Mouse (Mus musculus) stomach, embryonic 16.5 days (tissue): Measurements from ENCODE around the gene Zfp385c. TPM values are rescaled to one million over a fixed set of nuclear protein-coding genes. Genes with fewer than 3 reads are reported as not detected.

Experiments used
- ATAC-seq: fragments of 200-750 bp; cut with Nextera tagmentation; 2 replicates; pipeline ENCODE4 v1.8.0; 2017; ENCODE audit warnings: moderate number of reproducible peaks, moderate TSS enrichment; ENCODE audit not compliant: insufficient read depth, low FRiP score
- H3K27ac ChIP-seq: fragments of 300-500 bp; sonication (generic); 2 replicates; pipeline ENCODE4 v1.5.1; 2014; ENCODE audit warnings: low read length
- H3K27me3 ChIP-seq: fragments of 300-500 bp; sonication (generic); 2 replicates; pipeline ENCODE4 v1.6.1; 2014; ENCODE audit warnings: low read length, control low read depth, mixed read lengths; ENCODE audit not compliant: control insufficient read depth, insufficient read depth
- H3K36me3 ChIP-seq: fragments of 300-500 bp; sonication (generic); 2 replicates; pipeline ENCODE4 v1.6.1; 2014; ENCODE audit warnings: low read length; ENCODE audit not compliant: control insufficient read depth, insufficient read depth
- H3K4me1 ChIP-seq: fragments of 300-500 bp; sonication (generic); 2 replicates; pipeline ENCODE4 v1.6.1; 2014; ENCODE audit warnings: low read length, control low read depth, mixed read lengths; ENCODE audit not compliant: control insufficient read depth, insufficient read depth
- H3K4me2 ChIP-seq: fragments of 300-500 bp; sonication (generic); 2 replicates; pipeline ENCODE4 v1.6.1; 2014; ENCODE audit warnings: low read depth, low read length, mixed read lengths
- H3K4me3 ChIP-seq: fragments of 300-500 bp; sonication (generic); replicated peaks from 2 replicates; pipeline ENCODE4 v1.5.1; 2014; ENCODE audit warnings: mild to moderate bottlenecking, low read length
- H3K9ac ChIP-seq: fragments of 300-500 bp; sonication (generic); 2 replicates; pipeline ENCODE4 v1.6.1; 2014; ENCODE audit warnings: low read length
- H3K9me3 ChIP-seq: fragments of 300-500 bp; sonication (generic); replicated peaks from 2 replicates; pipeline ENCODE4 v1.6.1; 2016; ENCODE audit warnings: low read length, control low read depth; ENCODE audit not compliant: control insufficient read depth
- WGBS: fragments of 180-500 bp; shearing (Covaris S2); extraction: QIAGEN DNeasy Blood & Tissue Kit; methylation state at CpG from one replicate; pipeline ENCODE4 v1.1.7; 2014; 5-methylcytosine and 5-hydroxymethylcytosine counted together
- polyA plus RNA-seq: library from polyadenylated mRNA; unstranded; fragments of >200 nt; fragmentation: Nextera tagmentation; extraction: Ambion mirVana; gene quantifications from 2 replicates; pipeline ENCODE4 v1.2.1, GENCODE M21; 2015

The Zfp385c gene
- polyA plus RNA-seq, 1 experiment from 2014 or later, result 0.27 TPM

- Histone ChIP-seq H3K27ac (no peak overlapping the region), H3K4me3 (no peak overlapping the region), H3K36me3 (no peaks in the 10 kb centered on the region), H3K4me2 (no peak overlapping the region), H3K9ac (no peak overlapping the region), H3K9me3 (no peaks in the 10 kb centered on the region), H3K4me1 (peaks cover 1% of the 10 kb centered on the region), H3K27me3 (no peaks in the 10 kb centered on the region)
- 83% methylated on average over 6 of the region's 6 CpGs for WGBS
- ATAC-seq, result no peak
These were observed 38.4 kb upstream of the Zfp385c start for GRCm38 (mm10) chr11:100730477-100731205.

- H3K4me1 ChIP-seq, result peaks cover 5% of the 10 kb centered on the region
These were observed 37.7 kb upstream of the Zfp385c start for GRCm38 (mm10) chr11:100729976-100730375.

GRCm38 (mm10) chr11:100728601-100729000, 36.3 kb upstream of the Zfp385c start:
- Histone ChIP-seq H3K9me3 (no peaks in the 10 kb centered on the region), H3K4me2 (no peak overlapping the region), H3K27ac (no peak overlapping the region), H3K27me3 (no peaks in the 10 kb centered on the region), H3K9ac (no peak overlapping the region), H3K36me3 (no peaks in the 10 kb centered on the region), H3K4me1 (peaks cover 9% of the 10 kb centered on the region), H3K4me3 (no peak overlapping the region)
- WGBS, result 70% methylated on average over 6 of the region's 6 CpGs
- no peak for ATAC-seq

More at GRCm38 (mm10) chr11:100729976-100730375, 37.7 kb upstream of the Zfp385c start:
- ATAC-seq, result no peak
- Histone ChIP-seq H3K4me3 (no peak overlapping the region), H3K27me3 (no peaks in the 10 kb centered on the region), H3K36me3 (no peaks in the 10 kb centered on the region), H3K27ac (no peak overlapping the region), H3K9me3 (no peaks in the 10 kb centered on the region), H3K4me2 (no peak overlapping the region), H3K9ac (no peak overlapping the region)
- WGBS, result 82% methylated on average over 4 of the region's 4 CpGs

- H3K4me2 ChIP-seq, result no peak overlapping the region
- H3K9ac ChIP-seq, result no peak overlapping the region
- H3K27ac ChIP-seq, result no peak overlapping the region
- no peak for ATAC-seq
- H3K36me3 ChIP-seq, result no peaks in the 10 kb centered on the region
- no peak overlapping the region for H3K4me3 ChIP-seq
- peaks cover 16% of the 10 kb centered on the region for H3K4me1 ChIP-seq
- H3K27me3 ChIP-seq, result no peaks in the 10 kb centered on the region
- WGBS, result 94% methylated on average over 3 of the region's 3 CpGs
- no peaks in the 10 kb centered on the region for H3K9me3 ChIP-seq
These were observed 34.9 kb upstream of the Zfp385c start for GRCm38 (mm10) chr11:100727201-100727600.

GRCm38 (mm10) chr11:100724919-100725512, 32.8 kb upstream of the Zfp385c start:
- peak overlapping the region; percentile 55 for H3K9ac ChIP-seq
- no peaks in the 10 kb centered on the region for H3K36me3 ChIP-seq
- H3K4me1 ChIP-seq, result peaks cover 28% of the 10 kb centered on the region
- H3K4me2 ChIP-seq, result 0 out of 2 replicates have a peak overlapping the region, but pooled peaks have one; percentile 4
- no peaks in the 10 kb centered on the region for H3K27me3 ChIP-seq
- H3K4me3 ChIP-seq, result no peak overlapping the region
- WGBS, result 13% methylated on average over 5 of the region's 5 CpGs
- H3K9me3 ChIP-seq, result no peaks in the 10 kb centered on the region
- peak overlapping the region; percentile 75 for H3K27ac ChIP-seq
- ATAC-seq, result peak; percentile 56; the same call in 1 of the 2 replicates

GRCm38 (mm10) chr11:100722493-100723028, 30.3 kb upstream of the Zfp385c start:
- Histone ChIP-seq H3K9ac (0 out of 2 replicates have a peak overlapping the region, but pooled peaks have one; percentile 4), H3K4me2 (no peak overlapping the region), H3K36me3 (no peaks in the 10 kb centered on the region), H3K27me3 (no peaks in the 10 kb centered on the region), H3K27ac (peak overlapping the region; percentile 64), H3K4me3 (no peak overlapping the region), H3K4me1 (peaks cover 28% of the 10 kb centered on the region), H3K9me3 (no peaks in the 10 kb centered on the region)
- WGBS, result 58% methylated on average over 2 of the region's 2 CpGs
- no peak for ATAC-seq

- Histone ChIP-seq H3K27ac (peak overlapping the region; percentile 64), H3K9me3 (no peaks in the 10 kb centered on the region), H3K9ac (0 out of 2 replicates have a peak overlapping the region, but pooled peaks have one; percentile 4), H3K4me2 (peak overlapping the region; percentile 14; the same call in 1 of the 2 replicates), H3K27me3 (no peaks in the 10 kb centered on the region), H3K36me3 (no peaks in the 10 kb centered on the region), H3K4me3 (no peak overlapping the region), H3K4me1 (peaks cover 28% of the 10 kb centered on the region)
- 62% methylated on average over 8 of the region's 8 CpGs for WGBS
- no peak for ATAC-seq
These were observed 29.7 kb upstream of the Zfp385c start for GRCm38 (mm10) chr11:100721776-100722492.

GRCm38 (mm10) chr11:100721254-100721653, 29.0 kb upstream of the Zfp385c start:
- Histone ChIP-seq H3K4me2 (no peak overlapping the region), H3K4me3 (no peak overlapping the region)
- WGBS, result 59% methylated on average over 4 of the region's 4 CpGs

More at GRCm38 (mm10) chr11:100721254-100721653, 29.0 kb upstream of the Zfp385c start:
- no peak for ATAC-seq
- H3K36me3 ChIP-seq, result no peaks in the 10 kb centered on the region
- no peaks in the 10 kb centered on the region for H3K9me3 ChIP-seq
- H3K27ac ChIP-seq, result peak overlapping the region; percentile 64
- peaks cover 28% of the 10 kb centered on the region for H3K4me1 ChIP-seq
- no peaks in the 10 kb centered on the region for H3K27me3 ChIP-seq
- no peak overlapping the region for H3K9ac ChIP-seq
